Mouse (Mus musculus) telencephalon, adult 2 months (tissue): ENCODE data around the gene Ston1.

ENCODE experiments used
- DNase-seq: peaks from one replicate; pipeline ENCODE4 v3.0.0-alpha.2; 2011; ENCODE audit warnings: low read depth, low spot score

Ston1 gene

GRCm38 (mm10) chr17:88597222-88598055 is at the start of gene Ston1:
Gene Ston1, plus strand, starts transcription at chr17:88597684.
- no peak for DNase-seq

DNA sequence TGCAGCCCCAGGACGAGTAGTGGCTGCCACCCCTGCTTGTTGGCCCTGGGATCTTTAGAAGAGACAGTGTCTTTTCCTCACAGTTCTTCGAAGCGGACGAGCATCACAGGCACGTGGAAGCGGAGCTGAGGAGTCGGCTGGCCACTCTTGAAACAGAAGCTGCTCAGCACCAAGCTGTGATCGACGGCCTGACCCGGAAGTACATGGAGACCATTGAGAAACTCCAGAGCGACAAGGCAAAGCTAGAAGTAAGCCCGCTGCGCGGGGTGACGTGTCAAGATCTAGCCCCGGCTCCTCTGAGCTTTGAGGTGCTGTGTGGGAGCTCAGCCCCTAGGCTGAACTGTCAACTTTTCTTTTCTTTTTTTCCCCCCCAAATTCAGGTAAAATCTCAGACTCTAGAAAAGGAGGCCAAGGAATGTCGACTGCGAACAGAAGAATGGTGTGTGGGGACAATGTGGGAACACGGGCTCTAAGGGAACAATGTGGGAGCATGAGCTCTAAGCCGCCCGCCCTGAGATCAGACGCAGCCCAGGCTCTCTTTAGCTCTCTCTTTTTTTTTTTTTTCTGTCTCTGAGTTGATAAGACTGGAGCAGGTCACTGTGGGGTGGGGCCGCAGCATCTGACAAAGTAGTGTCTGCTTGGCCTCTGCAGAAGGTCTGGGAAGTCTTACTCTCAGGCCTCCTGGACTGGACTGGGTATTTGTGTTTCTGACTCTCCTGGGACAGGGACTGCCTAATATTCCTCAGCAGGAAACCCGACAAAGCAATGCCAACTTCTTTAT is 47.9 kb upstream of the Ston1 start:
- no peak for DNase-seq

DNA sequence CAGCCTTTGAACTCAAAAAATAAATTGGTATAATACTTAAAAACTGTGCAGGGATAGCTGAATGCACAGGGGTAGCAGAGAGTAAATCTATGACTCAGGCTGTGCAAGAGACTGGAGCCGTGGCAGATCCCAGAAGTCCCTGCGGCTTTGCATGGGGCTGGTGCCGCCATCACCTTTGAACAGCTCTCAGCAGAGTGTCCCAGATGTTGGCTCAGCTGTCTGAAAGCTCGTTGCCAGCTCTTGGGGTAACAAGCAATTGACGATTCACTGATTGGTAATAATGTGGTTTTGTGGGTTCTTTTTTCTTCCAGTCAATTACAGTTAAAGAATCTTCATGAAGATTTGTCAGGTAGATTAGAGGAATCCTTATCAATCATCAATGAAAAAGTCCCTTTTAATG is 47.1 kb upstream of the Ston1 start:
- no peak for DNase-seq

DNA sequence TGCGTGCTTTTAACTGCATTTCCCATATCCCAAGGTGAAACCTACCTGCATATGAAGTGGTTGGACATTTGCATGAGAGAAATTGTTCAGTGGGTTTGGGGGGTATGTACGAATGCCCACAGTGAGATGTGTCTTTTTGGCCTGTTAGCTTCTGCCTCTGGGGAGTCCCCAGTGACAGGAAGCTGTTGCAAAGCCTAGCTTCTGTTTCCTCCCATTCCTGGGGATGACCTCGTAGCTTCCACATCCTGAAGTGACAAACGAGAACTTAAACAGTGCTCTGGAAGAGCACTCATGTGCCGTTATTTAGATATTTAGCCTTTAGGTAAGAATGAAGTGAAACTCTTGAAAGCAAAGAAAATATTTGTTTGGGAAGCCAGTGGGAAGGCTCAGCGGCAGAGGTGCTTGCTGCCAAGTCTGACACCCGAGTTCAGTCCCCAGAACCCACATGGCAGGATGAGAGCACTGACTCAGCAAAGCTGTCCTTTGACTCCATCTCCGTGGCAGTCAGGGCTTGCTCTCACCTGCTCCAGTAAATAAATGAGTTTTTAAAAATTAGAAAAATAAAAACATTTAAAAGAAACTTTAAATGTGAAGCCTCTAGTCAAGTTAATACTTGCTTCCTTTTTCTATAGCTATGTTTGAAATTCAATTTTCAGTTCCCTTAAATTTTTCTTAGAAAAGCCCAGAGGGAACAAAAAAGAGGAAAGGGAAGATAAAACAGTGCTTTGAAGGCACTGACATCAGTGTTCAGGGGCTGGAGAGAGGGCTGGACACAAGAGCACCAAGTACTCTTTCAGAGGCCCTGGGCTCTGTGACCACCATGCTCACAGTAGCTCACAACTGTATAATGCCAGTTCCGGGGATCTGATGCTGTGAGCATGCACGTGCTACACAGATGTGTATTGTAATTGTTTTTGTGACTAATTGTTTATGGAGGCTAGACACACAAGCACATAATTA is 46.2 kb upstream of the Ston1 start:
- DNase-seq: no peak

DNA sequence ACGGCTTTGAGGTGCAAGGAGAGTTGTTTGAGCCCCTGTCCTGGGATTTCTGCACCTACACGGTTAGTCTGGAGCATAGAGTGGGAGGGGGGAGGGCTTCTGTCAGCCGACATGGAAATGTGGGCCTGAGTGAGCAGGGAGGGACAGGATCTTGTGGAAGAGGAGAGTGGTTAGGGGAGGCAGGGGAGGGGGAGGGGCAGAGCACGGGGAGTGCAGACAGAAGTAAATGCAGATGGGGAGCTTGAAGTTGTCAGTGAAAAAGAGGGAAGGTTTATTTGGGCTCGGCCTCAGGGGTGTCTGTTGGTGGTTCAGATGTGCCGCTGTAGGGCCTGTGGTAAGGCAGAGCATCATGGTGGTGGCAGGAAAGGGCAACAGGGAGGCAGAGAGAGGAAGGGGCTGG is 44.9 kb upstream of the Ston1 start:
- DNase-seq: no peak

DNA sequence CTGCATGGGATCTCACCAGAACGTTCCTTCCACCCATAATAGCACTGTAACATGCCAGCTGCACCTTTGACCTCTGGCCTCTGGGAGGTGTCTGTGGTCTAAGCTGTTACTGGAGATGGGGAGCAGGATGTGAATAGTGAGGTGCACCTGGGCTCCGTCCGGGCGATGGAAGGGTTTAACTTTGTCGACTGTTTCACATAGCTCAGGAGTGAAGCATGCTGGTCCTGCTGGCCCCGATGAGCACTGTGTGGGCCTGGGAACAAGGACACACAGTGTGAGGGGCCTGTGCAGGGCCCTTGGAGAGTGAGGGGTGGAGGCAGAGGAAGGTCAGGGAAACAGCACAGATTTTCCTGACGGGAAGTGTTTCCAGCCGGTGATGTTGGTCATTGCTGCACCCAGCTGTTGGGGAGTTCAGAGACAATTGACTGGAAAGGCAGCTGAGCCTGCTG is 44.5 kb upstream of the Ston1 start:
- DNase-seq: no peak

- DNase-seq: no peak
Observed at GRCm38 (mm10) chr17:88553473-88554087, 43.9 kb upstream of the Ston1 start.

DNA sequence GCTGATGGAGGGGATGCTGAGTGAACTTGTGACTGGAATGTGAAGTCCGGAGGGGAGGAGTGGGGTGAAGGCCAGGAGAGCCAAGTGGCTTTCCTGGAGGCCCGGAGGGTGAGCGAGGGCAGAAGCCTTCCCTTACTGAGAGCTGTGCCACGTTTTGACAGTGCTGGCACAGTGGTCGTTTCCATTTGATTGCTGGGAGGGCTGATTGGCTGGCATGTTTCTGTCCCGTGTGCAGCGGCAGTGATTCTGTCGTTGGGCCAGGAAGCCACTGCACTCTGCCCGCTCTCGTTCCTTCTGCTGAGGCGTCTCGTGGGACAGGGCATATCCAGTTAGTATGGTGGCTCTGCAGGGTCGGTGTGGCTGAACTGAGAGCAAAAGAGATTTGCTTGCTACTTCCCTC is 41.3 kb upstream of the Ston1 start:
- no peak for DNase-seq

GRCm38 (mm10) chr17:88556688-88557087 is 40.8 kb upstream of the Ston1 start:
- DNase-seq: no peak

DNA sequence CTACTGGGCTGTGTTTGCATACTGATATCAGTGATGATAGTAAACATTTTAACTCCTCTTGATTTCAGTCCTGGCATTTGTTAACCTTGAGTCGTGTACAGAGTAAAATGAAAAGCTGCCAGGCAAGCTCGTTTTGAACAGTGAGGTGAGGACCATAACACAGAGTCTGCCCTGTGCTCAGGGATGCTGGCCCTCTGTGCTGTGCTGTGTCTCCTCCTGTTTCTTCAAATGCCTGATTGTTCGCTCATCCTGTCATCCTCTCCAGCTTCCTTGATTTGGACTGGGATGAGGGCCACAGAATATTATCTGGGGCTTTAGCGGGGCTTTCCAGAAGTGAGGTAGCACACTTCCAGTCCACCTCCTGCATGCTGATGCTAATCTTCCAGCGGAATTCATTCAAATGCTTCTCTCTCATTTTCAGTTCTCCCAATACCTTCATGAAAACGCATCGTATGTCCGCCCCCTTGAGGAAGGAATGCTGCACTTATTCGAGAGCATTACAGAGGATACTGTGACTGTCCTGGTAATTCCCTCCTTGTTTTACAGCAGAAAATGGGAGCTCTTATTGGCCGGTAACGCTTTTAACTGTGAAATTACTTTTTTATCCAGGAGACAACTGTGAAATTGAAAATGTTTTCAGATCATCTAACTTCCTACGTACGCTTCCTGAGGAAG is 39.2 kb upstream of the Ston1 start:
- DNase-seq: peak; percentile 61

- no peak for DNase-seq
Observed at GRCm38 (mm10) chr17:88563611-88564010, 33.9 kb upstream of the Ston1 start.

DNA sequence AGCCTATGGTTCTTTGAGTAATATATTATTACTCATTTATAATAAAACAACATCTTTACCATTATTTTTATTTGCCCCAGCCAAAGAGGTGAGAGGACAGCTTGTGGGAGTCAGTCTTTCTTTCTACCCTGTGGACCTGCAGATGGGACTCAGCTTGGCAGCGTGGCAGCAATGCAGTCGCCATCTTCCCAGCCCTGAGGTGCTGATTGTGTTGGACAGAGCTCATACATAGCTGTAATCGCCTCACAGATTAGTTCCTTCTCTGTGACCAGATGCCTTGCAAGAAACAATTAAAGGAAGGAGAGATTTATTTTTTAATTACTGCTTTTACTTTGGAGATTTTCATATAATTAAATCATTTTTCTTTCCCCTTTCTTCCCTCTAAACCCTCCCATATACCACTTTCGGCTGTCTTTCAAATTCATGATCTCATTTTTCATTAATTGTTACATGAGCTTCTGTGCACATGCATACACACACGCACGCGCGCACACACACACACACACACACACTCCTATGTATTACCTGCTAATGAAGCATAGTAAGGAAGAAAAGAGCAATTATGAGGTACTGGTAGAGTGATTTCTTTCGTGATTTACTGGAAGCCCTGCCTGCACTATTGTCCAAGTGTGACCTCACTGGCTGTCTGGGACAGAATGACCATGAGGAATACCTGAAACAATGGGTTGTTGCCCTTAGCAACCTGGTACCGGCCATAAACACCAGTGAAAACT is 27.5 kb upstream of the Ston1 start:
- DNase-seq: no peak

DNA sequence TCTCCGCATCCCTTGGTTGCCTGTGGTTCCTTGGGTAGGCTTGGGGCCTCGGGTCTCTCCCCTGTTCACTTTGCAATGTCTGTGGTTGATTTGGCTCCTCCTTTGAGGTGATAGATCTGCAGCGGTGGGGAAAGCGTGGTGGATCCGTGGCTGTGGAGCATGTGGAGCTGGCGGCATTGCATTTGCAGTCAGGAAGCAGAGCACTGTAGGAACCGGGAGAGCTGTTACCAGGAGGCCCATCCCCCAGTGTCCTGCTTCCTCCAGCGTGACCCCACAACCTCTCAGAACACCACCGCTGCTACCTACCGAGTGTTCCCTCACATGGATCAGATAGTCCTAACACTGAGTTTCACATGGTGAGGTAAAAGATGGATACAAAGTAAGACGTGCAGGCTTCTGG is 26.7 kb upstream of the Ston1 start:
- DNase-seq: no peak

- no peak for DNase-seq
Observed at GRCm38 (mm10) chr17:88574811-88575210, 22.7 kb upstream of the Ston1 start.

DNA sequence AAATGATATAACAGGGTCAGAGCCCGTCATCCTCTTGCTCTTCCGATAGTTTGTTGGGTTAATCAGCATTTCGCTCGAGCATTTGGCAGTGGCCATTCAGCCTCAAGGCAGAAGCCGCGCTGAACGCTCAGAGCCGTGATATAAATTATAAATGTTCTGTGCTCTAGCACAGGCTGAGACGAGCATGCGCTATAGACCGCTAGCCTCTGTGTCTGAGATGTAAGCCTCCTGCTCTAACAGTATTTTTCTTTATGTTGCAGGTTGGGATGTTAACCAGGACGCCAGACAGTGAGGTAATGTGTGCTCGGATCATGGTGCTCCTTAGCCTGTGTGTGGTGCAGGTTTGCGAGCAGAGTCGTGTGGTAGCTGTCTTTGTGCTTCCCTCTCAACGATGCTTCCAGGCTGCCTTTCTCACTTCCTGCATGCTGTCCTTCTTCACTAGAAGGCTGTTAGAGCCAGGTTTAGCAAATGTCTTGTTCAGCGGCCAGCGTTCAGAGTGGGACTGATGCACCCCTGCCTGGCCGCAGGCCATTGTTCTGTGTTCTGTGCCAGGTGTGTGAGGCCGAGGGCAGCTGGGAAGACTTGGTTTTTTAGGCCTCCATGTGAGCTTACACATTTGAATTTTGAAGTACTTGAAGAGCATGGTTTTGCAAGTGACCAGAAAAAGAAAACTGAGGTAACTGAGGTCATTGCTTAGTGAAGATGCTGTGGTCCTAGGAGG is 18.8 kb upstream of the Ston1 start:
- no peak for DNase-seq

DNA sequence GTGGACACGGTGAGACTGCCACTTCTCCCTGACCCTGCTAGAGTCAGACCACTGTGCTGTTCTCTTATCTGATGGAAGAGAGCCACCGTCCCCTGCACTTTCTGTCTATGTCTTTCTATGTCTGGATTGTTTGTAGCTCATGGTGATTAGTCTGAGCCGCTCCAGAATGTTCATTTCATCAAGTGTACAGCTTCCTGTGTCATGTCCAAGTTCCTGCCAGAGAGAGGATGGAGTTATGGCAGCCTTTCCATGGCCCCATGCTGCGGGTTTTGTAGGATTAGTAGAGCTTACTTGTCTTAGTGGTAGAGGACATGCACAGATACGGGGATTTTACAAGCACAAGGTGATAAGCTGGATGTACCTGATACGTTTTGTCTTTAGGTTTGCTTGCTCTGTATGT is 16.9 kb upstream of the Ston1 start:
- DNase-seq: no peak

- DNase-seq: peak; percentile 21
Observed at GRCm38 (mm10) chr17:88581511-88582021, 15.9 kb upstream of the Ston1 start.

DNA sequence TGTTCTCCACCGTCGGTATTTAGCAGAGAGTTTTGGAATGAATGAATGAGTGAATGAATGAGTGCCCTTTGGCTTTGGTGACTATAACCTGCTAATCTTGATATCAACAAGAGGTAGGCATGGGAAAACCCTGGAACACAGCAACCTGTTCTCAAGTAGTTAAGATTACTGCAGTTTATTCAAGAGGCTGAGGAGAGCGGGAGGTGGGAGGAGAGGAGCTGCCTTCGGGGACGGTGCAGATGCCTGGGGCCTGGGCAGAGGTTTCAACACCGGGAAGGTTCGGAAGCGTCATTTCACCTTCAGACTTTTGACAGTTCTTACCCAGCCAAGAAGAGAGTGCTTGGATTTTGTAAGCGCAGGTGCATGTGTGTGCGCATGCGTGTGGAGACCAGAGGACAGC is 14.5 kb upstream of the Ston1 start:
- no peak for DNase-seq

DNA sequence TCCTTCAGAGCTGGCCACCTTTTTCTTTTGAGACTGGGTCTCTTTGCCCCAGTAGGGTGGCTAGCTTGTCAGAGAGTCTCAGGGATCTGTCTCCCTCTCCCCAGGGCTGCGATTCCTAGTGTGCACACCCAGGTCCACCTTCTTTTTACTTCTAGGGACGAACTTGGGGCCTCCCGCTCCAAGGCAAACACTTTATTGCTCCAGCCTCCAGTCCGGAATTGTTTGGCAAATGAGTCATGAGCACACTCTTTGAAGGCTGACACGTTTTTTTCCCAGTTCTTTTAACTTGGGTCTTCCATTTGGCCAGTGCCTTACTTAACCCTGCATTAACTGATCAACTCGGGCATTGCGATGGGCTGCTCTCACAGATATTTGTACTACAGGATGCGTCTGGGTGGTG is 14.1 kb upstream of the Ston1 start:
- no peak for DNase-seq
